Mouse (Mus musculus) myocyte (in vitro differentiated cells): ENCODE measurements around the gene Csmd2. TPM values are rescaled to one million over a fixed set of nuclear protein-coding genes. Genes with fewer than 3 reads are reported as not detected.

Experiments
- H3K27me3 ChIP-seq: one replicate; pipeline ENCODE4 v1.6.1; 2011; ENCODE audit not compliant: control insufficient read depth, insufficient read depth, insufficient read length
- H3K36me3 ChIP-seq: one replicate; pipeline ENCODE4 v1.6.1; 2011; ENCODE audit not compliant: control insufficient read depth, insufficient read depth
- H3K4me2 ChIP-seq: one replicate; pipeline ENCODE4 v1.6.1; 2011; ENCODE audit warnings: low read depth, control low read depth
- H3K4me3 ChIP-seq: one replicate; pipeline ENCODE4 v1.5.1; 2011; ENCODE audit warnings: mild to moderate bottlenecking, control low read depth, moderate library complexity
- H3K79me2 ChIP-seq: one replicate; pipeline ENCODE4 v1.6.1; 2011; ENCODE audit not compliant: control insufficient read depth, insufficient read depth
- H3ac ChIP-seq: one replicate; pipeline ENCODE4 v1.6.1; 2011; ENCODE audit not compliant: control insufficient read depth, insufficient read length
- CEBPB ChIP-seq: IDR thresholded peaks from 2 replicates; pipeline ENCODE4 v1.6.1; 2011; ENCODE audit warnings: mild to moderate bottlenecking, moderate library complexity; ENCODE audit not compliant: poor library complexity, insufficient read depth, severe bottlenecking
- E2F4 ChIP-seq: IDR thresholded peaks from one replicate; pipeline ENCODE4 v1.6.1; 2011; ENCODE audit warnings: mild to moderate bottlenecking, control low read depth, moderate library complexity; ENCODE audit not compliant: insufficient read depth
- MAX ChIP-seq: IDR thresholded peaks from one replicate; pipeline ENCODE4 v1.6.1; 2011; ENCODE audit warnings: low read depth, mild to moderate bottlenecking, control low read depth
- MYOD1 ChIP-seq, 3 experiments: IDR thresholded peaks; one replicate each; pipeline ENCODE4 v1.6.1; 2011; ENCODE audit warnings: control low read depth in 2 of 3, low read depth in 2 of 3, mild to moderate bottlenecking in 2 of 3, moderate library complexity in 1 of 3; ENCODE audit not compliant: insufficient read length in 2 of 3, control insufficient read depth in 1 of 3
- MYOG ChIP-seq, 3 experiments: IDR thresholded peaks; one replicate each; pipeline ENCODE4 v1.6.1; 2011; ENCODE audit warnings: control low read depth in 2 of 3, low read depth in 2 of 3, mild to moderate bottlenecking in 2 of 3; ENCODE audit not compliant: insufficient read length in 2 of 3, control insufficient read depth in 1 of 3, insufficient read depth in 1 of 3
- POLR2A ChIP-seq: IDR thresholded peaks from one replicate; pipeline ENCODE4 v1.6.1; 2011; ENCODE audit warnings: low read depth, mild to moderate bottlenecking, control low read depth, moderate library complexity; ENCODE audit not compliant: insufficient read length
- POLR2AphosphoS2 ChIP-seq: IDR thresholded peaks from one replicate; pipeline ENCODE4 v1.6.1; 2011; ENCODE audit warnings: low read depth, control low read depth; ENCODE audit not compliant: insufficient read length
- REST ChIP-seq: IDR thresholded peaks from one replicate; pipeline ENCODE4 v1.6.1; 2011; ENCODE audit warnings: mild to moderate bottlenecking, control low read depth, moderate library complexity; ENCODE audit not compliant: insufficient read depth, insufficient read length
- SRF ChIP-seq: IDR thresholded peaks from one replicate; pipeline ENCODE4 v1.6.1; 2011; ENCODE audit warnings: low read depth; ENCODE audit not compliant: control insufficient read depth, insufficient read length
- TCF12 ChIP-seq: IDR thresholded peaks from one replicate; pipeline ENCODE4 v1.6.1; 2011; ENCODE audit warnings: mild to moderate bottlenecking, control low read depth; ENCODE audit not compliant: poor library complexity, insufficient read depth, severe bottlenecking
- TCF3 ChIP-seq: IDR thresholded peaks from one replicate; pipeline ENCODE4 v1.6.1; 2011; ENCODE audit warnings: low read depth, control low read depth; ENCODE audit not compliant: insufficient read length
- USF1 ChIP-seq: IDR thresholded peaks from one replicate; pipeline ENCODE4 v1.6.1; 2011; ENCODE audit warnings: low read depth, mild to moderate bottlenecking, control low read depth, moderate library complexity
- polyA plus RNA-seq: library from polyadenylated mRNA; unstranded; fragments of >200 nt; fragmentation: generic; extraction: Trizol; gene quantifications from one replicate; pipeline ENCODE4 v1.2.1, GENCODE M21; 2012; ENCODE audit warnings: missing spikeins

Gene Csmd2
- polyA plus RNA-seq, 1 experiment, result not detected

DNA sequence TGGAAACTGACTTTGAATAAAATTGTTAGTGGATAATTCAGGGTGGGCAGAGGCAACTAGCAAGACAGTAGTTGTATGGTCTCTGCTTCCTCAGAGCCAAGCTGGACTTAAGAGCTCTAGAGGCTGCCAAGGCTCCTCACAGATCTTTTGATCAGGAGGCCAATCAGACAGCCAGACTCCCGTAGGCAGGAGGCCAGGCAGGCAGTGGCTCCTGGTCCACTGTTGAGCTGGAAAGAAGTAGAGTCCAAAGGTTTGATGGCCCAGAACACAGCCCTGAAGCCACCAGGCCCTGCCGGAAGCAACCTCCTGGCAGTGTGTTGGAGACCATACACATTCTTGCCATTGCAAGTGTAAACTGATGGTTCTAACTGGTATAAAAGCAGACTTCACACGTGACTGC is 155.5 kb downstream of the Csmd2 start:
- Histone ChIP-seq H3K27me3 (no peaks in the 10 kb centered on the region), H3K4me2 (no peak overlapping the region), H3K36me3 (no peaks in the 10 kb centered on the region), H3ac (no peak overlapping the region), H3K4me3 (no peak overlapping the region), H3K79me2 (no peaks in the 10 kb centered on the region)
- TF ChIP-seq MYOG (IDR thresholded peaks at IDR 0.05; ENCODE audit: control insufficient read depth in 1 of 3, insufficient read depth in 1 of 3, insufficient read length in 2 of 3, low read depth in 2 of 3), result no peak
- no peak for TF ChIP-seq SRF
- no peak for TF ChIP-seq CEBPB
- no peak for TF ChIP-seq POLR2AphosphoS2
- no peak for TF ChIP-seq MAX
- no peak for TF ChIP-seq TCF3
- TF ChIP-seq MYOD1 (IDR thresholded peaks at IDR 0.05; ENCODE audit: control insufficient read depth in 1 of 3, insufficient read length in 2 of 3, low read depth in 2 of 3), result no peak
- no peak for TF ChIP-seq USF1
- no peak for TF ChIP-seq REST
- TF ChIP-seq E2F4, result no peak
- no peak for TF ChIP-seq POLR2A
- no peak for TF ChIP-seq TCF12

DNA sequence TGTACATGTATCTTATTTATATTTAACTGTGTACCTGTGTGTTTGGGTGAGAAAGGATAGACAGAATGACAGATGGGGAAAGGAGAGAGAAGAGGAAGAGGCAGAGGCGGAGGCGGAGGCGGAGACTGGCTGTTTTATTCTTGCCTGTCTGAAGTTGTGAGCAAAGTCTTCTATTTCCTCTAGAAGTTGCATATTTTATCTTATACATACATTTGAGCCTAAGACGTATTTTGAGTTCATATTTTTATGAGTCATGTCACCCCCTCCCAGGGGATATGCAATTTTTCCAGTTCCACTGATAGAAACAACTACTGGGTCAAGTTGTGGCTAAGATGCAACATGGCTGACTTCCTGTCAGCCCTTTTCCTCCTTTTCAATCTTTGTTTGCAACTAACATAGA is 161.9 kb downstream of the Csmd2 start:
- Histone ChIP-seq H3K4me2 (no peak overlapping the region), H3K27me3 (no peaks in the 10 kb centered on the region), H3K79me2 (no peaks in the 10 kb centered on the region), H3ac (no peak overlapping the region), H3K36me3 (no peaks in the 10 kb centered on the region), H3K4me3 (no peak overlapping the region)
- TF ChIP-seq USF1 (no peak), TCF12 (no peak), REST (no peak), MYOD1 (IDR thresholded peaks at IDR 0.05; ENCODE audit: control insufficient read depth in 1 of 3, insufficient read length in 2 of 3, low read depth in 2 of 3) (no peak), SRF (no peak)

DNA sequence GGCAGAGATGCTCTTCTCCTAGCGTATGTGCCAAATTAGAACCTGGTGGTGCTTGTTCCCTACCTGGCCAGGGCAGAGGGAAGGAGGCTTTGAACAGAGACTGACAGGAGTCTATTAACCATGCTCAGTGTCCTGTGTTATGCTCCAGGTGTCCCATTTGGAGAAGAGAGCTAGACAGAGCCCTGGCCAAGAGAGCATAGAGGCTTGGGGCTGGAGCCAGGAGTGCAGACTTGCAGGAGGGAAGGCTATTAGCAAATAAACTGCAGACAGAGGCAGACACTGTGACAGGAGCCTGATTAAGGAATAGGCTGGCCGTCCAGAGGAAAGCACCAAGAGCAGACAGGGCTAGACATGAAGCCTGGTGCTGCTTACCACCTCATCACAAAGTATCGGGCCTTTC is 164.4 kb downstream of the Csmd2 start:
- Histone ChIP-seq H3ac (no peak overlapping the region), H3K36me3 (no peaks in the 10 kb centered on the region), H3K79me2 (no peaks in the 10 kb centered on the region), H3K4me3 (no peak overlapping the region), H3K4me2 (no peak overlapping the region), H3K27me3 (no peaks in the 10 kb centered on the region)
- TF ChIP-seq USF1, result no peak
- TF ChIP-seq MYOG (IDR thresholded peaks at IDR 0.05; ENCODE audit: control insufficient read depth in 1 of 3, insufficient read depth in 1 of 3, insufficient read length in 2 of 3, low read depth in 2 of 3), result no peak
- TF ChIP-seq POLR2AphosphoS2, result no peak
- TF ChIP-seq POLR2A, result no peak

DNA sequence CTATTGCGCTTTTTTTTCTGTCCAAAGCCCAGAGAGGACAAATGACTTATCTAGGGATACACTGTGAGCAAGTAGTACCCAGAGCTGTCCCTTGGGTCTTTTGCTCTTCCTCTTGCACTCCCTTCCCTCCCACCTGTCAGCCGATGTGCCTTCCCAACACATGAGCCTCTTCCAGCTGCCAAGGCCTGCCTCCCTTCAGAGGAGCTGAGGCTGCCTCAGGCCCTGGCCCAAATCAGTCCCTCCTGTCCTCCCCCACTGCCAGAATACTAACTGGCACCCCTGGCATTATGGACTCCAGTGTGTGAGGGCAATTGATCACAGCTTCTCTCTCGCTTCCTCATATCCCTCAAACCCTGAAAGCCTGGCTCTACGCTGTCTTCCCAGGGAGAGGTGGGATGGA is 165.5 kb downstream of the Csmd2 start:
- no peaks in the 10 kb centered on the region for H3K27me3 ChIP-seq
- H3K36me3 ChIP-seq, result no peaks in the 10 kb centered on the region

DNA sequence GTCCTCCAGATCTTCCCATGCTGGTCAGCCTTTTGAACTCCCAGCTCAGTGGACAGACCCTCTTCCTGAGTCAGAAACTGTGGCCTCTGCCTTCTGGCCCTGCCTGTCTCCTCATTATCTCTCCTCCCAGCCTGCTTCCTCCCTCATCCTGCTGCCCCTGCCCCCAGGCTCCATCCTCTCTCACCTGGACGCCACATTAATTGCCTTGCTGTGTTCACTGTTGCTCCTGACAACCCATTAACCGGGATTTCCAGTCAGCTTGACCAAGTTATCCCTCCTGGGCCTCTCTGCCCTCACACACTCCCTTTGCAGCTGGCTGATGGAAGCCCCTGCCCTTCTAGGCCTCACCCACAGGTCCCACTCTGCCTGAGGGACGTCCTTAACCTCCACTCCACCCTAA is 167.6 kb downstream of the Csmd2 start:
- TF ChIP-seq REST (no peak), MYOG (IDR thresholded peaks at IDR 0.05; ENCODE audit: control insufficient read depth in 1 of 3, insufficient read depth in 1 of 3, insufficient read length in 2 of 3, low read depth in 2 of 3) (no peak), CEBPB (no peak), POLR2A (no peak), MYOD1 (IDR thresholded peaks at IDR 0.05; ENCODE audit: control insufficient read depth in 1 of 3, insufficient read length in 2 of 3, low read depth in 2 of 3) (no peak), TCF12 (no peak), TCF3 (no peak), E2F4 (no peak), SRF (no peak), POLR2AphosphoS2 (no peak), MAX (no peak), USF1 (no peak)
- Histone ChIP-seq H3ac (no peak overlapping the region), H3K4me2 (no peak overlapping the region), H3K4me3 (no peak overlapping the region), H3K79me2 (no peaks in the 10 kb centered on the region), H3K36me3 (no peaks in the 10 kb centered on the region), H3K27me3 (no peaks in the 10 kb centered on the region)

More for the DNA sequence above, 165.5 kb downstream of the Csmd2 start:
- Histone ChIP-seq H3K4me3 (no peak overlapping the region), H3ac (no peak overlapping the region), H3K79me2 (no peaks in the 10 kb centered on the region), H3K4me2 (no peak overlapping the region)
- TF ChIP-seq TCF3, result no peak
- no peak for TF ChIP-seq MAX
- no peak for TF ChIP-seq REST
